Mouse (Mus musculus) kidney, adult 8-10 months (tissue): ENCODE measurements around the gene Nr1d1.
"Not testable (repeated sequence)": the region's sequence is repeated elsewhere in the genome, so short reads cannot be mapped to it uniquely, and the experiment has no call there.

Source experiments
- DNase-seq, 2 experiments: peaks; one replicate each; pipeline ENCODE4 v3.0.0; 2022

The Nr1d1 gene

GRCm38 (mm10) chr11:98750351-98751201, 24.6 kb downstream of the Nr1d1 start:
- peak; percentile 74 to 83 for DNase-seq

DNA sequence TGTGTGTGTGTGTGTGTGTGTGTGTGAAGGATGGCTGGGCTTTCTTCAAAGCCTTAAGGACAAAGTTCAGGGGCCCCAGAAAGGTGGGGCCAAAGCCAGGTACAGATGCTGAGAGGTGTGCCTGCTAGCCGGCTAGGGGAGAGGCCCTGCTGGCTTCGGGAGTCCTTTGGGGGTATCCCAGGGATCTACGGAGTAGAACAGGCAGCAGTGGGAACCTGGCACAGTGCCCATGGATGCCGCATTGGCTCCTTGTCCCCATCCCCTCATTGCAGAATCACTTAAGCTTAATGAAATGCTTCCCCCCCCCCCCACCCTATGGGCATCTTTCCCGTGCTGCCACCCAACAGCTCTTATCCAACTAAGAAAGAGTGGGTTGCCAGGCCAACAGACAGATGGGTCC, 25.4 kb downstream of the Nr1d1 start:
- no peak for DNase-seq

DNA sequence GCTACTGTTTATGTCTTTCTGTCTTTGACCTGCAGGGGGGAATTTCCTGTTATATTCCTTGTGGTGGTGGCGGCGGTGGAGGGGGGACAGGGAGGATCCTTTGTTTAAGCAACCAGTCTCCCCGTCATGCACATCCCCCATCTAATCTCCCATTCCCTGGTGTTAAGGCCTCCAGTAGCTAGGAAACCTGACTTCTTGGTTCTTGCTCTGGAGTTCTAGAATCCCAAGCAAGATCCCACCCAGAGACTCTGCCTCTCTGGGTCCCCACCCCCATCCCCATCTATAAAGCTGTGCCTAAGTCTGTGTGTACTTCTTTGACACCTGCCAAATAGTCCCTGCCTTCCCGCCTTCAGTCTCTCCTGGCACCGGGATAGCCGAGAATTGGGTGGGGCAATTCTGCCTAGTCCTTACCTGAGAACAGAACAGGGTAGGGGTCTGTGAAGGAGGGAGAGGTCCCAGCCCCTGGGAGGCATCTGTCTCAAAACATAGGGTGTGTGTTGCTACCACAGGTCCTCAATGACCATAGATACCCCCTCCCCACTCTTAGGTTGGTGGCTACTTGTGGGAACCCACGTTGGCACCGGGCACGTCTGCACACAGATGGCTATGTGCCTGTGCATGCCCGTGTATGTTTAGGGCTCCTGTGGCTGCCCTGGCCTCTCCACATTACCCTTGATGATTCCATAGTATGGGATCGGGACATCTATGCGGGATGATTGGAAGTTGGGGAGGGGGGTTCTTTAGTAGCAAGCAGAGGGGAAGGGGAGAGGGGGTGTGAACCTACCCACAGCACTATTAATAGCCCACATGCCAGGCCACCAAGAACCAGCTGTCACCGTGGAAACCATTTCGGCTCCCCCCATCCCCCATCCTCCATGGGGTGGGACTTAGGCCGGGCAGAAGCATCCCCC, 26.4 kb downstream of the Nr1d1 start:
- DNase-seq: peak in 1 of 2 experiments; percentile 34

- no peak for DNase-seq
These were observed 27.2 kb downstream of the Nr1d1 start for GRCm38 (mm10) chr11:98747804-98748505.

DNA sequence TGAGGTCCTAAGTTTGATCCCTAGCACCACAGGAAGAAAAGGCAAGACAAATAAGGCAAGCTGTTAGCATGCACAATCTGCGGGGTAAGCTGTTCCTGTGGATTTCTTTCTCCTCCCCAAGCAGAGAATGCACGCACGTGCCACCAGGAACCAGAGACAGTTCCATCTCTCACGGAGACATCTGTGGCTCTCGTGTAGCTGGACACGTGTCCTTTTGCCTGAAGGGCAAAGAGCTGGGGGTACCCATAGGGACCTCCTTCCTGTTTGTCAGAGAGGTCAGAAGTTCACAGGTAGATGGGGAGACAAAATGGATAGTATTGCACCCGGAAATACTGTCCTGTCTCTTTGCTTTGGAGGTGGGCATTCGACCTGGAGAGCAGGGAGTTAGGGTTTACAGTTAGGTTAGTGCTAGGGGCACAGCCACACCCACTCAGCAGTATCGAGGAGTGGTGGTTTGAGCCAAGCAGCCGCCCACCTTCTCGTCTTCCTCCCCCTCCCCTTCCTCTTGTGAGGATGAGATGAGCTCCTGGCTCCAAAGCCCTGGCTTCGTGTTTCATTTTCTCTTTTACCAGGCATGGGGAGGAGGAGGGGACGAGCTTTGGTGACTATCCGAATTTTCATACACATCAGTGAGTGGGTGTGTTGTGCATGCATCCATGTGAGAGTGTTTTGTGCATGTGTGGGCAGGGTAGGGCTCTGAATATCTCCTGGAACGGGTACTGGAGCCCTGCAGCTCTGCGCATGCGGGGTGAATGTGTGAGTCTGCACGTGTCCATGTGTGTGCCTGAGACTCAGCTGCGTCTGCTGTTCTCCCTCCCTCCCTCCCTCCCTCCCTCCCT, 28.1 kb downstream of the Nr1d1 start:
- peak; percentile 86 to 88 for DNase-seq

- DNase-seq: peak in 1 of 2 experiments; percentile 45
These were observed 28.9 kb downstream of the Nr1d1 start for GRCm38 (mm10) chr11:98745932-98746853.

DNA sequence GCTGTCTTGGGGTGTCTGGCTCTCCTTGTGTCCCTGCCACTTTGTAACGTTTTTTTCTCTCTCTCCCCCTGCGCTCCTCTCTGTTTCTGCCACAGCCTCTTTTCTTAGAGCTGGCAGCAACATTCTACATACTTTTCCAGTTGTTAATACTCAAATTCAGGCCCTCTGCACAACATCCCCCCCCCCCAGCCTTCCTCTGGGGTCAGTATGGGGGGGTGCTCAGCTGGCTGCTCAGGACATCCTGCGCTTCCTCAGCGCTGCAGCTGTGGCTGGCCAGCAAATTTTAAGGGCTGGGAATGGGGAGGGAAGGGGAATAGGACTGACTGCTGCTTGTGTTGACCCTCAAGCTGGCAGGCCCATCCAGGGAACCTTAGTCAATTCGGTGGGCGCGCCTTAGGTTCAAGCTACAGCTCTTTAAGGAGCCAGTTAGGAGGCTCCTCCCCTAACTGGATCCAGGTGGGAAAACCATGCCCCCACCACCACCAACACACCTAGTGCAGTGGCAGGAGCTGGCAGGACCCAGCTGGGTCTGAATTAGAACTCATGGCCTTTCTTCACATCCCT, 30.6 kb downstream of the Nr1d1 start:
- no peak for DNase-seq

DNA sequence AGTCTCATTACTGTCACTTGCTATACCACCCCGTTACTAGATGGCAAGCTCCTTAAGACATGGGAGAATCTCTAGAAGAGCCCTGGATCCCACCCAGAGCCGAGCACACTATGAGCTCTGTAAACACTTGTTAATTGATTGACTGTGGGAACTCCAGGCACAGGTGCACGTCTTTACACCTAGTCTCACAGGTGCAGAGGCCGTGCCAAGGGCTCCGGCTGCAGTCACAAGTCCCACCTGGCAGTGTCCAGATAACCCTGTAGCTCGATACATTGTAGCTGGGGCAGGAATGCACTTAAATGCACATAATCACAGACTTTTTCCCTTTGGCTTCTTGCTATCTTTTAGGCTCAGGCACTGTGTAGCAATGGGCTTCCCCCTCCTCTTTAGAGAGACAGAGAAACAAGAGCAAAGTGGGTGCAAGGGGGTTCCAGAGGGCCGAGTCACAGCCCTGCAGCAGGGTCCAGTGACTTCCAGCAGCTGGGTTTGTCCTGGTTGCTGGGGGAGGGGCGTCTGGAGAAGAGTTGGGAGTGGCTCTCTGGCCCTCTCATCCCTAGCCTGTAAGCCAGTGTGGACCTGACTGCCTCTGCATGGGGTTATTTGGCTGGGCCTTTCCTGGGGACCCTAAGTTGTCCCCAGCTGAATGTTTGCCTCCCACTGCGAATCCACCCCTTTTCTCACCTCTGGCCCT, 31.3 kb downstream of the Nr1d1 start:
- DNase-seq: peak; percentile 67 to 72

DNA sequence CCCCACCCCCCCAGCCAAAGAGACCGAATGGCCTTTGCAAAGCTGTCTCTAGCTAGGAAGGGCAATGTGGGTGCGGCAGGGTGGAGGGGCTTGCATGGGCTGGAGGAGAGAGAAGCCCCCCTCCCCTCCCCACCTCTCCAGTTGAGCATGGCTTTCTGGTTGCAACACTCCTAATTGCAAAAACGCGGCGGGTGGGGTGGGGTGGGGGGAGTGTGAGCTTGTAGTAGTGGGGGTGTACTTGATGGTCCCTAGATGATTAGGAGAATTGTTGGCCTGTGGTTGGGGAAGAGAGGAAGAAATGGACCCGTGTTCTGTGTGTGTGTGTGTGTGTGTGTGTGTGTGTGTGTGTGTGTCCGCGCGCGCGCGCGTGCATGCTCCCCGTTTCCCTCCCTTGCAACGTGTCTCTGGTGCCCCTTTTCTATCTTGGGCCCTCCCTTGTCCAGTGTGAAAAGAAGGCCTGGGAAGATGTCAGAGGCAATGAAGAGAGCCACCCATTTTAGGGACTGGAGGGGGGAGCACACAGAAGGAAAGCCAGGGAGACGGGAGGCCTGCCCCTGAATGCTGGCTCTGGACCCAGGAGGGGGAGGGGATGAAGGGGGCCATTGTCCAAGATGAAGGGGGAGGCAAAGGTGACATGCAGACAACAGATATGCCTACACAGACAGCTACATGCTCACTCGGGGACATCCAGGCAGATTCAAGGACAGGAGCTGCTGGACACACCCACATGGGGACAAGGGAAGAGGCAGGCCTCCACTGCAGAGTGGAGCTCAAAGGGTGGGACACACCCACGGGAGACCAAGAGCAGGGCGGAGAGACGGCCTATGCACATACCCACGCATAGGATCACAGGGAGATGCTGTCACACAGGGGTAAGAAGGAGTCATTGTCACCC, 32.5 kb downstream of the Nr1d1 start:
- DNase-seq: peak in 1 of 2 experiments; percentile 37

DNA sequence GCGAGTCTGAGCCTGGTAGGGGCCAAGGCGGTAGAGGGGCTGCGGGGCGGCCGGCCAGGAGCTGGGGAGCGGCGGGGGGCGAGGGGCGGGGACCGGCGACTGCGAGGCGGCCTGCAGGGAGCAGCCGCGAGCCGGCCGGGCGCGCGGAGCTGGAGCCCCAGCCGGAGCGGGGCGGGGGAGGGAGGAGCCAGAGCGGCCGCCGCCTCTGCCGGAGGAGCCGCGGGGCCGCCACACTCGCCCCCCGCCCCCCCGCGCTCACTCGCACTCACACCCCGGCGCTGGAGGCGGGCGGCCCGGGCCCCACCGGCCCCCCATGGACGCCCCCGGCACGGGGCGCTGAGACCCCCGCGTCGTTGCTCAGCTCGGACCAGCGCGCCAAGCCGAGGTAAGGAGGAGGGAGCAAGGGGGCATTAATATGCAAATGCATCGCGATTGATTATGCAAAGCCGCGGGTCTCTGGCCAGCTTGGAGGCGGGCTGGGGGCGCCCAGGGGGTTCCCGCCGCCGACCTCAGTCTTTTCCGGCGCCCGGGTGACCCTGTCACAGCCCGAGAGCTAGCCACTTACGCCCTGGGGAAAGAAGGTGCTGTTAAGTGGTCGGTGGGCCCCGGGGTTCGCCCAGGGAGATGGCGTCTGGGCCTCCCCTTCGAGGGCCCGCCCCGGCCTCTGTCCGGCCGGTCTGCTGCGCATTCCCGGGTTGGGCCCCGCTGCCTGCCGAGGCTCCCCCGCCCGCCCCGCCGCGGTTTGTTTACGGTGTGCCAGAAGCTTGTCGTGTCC, 33.3 kb downstream of the Nr1d1 start:
- peak; percentile 66 to 72 for DNase-seq

- no peak for DNase-seq
These were observed 34.0 kb downstream of the Nr1d1 start for GRCm38 (mm10) chr11:98741051-98741620.

GRCm38 (mm10) chr11:98740393-98741050, 34.6 kb downstream of the Nr1d1 start, which contains the start of gene Thra:
Gene Thra (plus strand): TSS chr11:98740638.
- peak in 1 of 2 experiments; percentile 53 for DNase-seq

DNA sequence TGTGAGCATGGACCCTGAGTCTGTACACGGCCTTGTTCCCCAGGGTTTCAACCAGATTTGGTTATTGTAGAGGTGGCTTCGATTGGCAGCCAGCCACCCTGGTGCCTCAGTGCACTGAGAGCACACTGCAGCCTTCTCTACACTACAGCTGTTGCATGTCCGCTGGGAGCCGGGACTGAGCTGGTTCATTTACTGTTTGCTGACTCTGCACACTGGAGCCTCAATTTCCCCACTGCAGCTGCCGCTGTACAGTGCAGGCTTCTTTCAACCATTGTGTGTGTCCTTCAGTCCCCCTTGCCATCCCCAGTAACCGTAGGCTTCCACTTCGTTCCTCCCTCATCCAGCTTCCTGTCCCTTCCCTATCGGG, 35.1 kb downstream of the Nr1d1 start:
- DNase-seq: no peak

GRCm38 (mm10) chr11:98738925-98739324, 36.2 kb downstream of the Nr1d1 start:
- DNase-seq: no peak

- DNase-seq: no peak
These were observed 36.7 kb downstream of the Nr1d1 start for GRCm38 (mm10) chr11:98738428-98738911.

DNA sequence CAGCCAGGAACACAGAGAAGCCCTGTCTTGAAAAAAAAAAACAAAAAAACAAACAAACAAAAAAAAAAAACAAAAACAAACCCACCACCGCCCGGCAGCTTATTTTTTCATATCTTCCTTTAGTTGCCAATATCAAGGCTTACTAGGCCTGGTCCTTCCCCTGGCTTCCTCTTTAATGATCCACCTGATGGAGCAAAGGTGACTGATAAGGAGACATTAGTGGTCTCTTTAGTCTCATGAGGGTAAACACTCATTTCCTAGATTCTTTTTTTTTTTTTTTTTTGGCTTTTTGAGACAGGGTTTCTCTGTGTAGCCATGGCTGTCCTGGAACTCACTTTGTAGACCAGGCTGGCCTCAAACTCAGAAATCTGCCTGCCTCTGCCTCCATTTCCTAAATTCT, 37.9 kb downstream of the Nr1d1 start:
- DNase-seq: not testable (repeated sequence)

- DNase-seq: no peak
These were observed 39.0 kb downstream of the Nr1d1 start for GRCm38 (mm10) chr11:98736176-98736575.
